Mouse (Mus musculus): ENCODE results near the gene Btbd9. TPM values are rescaled to one million over a fixed set of nuclear protein-coding genes. Genes with fewer than 3 reads are reported as not detected.

Gene Btbd9
- total RNA-seq, 2 experiments from 2014 or later, result 9.7 to 14.8 TPM

DNA sequence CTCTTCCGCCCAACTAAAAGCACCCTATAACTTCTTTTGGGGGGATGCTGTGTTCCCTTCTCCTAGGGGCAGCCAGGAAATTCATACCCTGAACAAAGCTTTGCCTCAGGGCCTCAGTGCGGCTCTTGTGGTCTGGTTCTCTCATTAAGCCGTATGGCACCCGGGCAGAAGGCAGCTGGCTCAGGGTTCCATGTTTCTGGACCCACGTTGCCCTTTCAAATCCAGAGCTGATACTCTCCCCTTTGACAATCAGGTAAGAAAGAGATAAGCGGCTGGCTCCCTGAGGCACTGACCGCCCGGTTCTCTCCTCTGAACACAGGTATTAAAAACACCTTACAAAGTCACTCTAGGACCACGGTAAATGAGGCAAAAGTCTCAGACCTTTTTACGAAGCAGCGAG is 29.9 kb upstream of the Btbd9 start:
- DNase-seq, result no peak
- intact Hi-C loops (cut with DNase I; ENCODE audit: low total_unique reads), result no loop called here

GRCm38 (mm10) chr17:30605001-30605400 is 28.7 kb upstream of the Btbd9 start:
- intact Hi-C loops (cut with DNase I; ENCODE audit: low total_unique reads), result no loop called here
- DNase-seq, result no peak

DNA sequence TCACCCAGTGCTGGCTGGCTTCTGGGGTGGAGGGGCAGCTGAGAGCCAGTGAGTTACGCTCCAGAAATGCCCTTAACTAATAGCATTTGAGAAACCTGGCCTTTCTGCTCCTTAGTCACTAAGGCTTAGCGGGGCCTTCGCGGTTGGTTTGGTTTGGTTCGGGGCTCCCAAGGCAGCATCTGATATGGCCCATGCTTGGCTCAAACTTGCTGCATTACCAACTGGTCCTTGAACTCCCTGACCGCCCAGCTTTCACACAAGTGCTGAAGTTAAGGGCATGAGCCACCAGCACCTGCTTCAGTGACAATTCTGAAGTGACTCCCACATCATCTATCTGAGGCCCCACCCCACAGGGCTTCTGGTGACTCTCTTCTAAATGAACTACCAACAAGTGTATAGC is 28.0 kb upstream of the Btbd9 start:
- DNase-seq, result no peak
- intact Hi-C loops (cut with DNase I; ENCODE audit: low total_unique reads), result no loop called here

DNA sequence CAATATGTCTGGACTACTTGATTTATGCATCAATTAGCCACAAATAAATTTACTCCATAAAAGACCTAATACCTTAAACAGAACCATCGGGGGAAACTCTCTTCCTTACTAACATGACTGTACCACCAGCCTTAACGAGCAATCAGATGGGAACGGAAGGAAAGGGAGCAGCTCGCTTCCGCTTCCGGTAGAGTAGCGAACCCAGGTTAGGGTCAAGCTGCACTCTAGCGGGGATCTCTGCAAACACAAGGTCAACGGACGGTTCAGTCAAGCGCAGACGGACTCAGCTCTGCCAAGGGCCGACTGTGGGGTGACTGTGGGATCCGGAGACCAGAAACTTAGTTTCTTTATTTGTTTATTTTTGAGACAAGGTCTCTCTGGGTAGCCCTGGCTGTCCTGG is 25.9 kb upstream of the Btbd9 start:
- intact Hi-C loops (cut with DNase I; ENCODE audit: low total_unique reads), result no loop called here
- DNase-seq, result no peak

DNA sequence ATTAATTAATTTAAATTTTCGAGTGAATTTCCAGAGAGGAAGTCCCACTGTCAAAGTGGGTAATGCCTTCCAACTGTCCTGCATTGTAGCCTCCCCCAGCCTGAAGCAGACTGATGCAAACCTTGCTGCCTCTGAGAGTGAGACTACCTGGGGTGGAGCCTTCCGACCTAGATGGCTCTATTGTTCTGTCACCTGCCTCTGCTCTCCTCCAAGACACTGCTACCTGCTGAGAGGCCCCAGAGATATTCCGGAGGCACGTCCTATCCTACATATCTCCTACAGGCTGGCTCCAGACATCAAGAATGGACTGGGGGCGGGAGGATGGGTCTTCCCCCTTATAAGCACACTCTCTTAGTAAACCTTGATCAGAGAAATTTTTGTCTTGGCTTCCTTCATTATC is 22.0 kb upstream of the Btbd9 start:
- DNase-seq, result no peak
- intact Hi-C loops (cut with DNase I; ENCODE audit: low total_unique reads), result no loop called here

DNA sequence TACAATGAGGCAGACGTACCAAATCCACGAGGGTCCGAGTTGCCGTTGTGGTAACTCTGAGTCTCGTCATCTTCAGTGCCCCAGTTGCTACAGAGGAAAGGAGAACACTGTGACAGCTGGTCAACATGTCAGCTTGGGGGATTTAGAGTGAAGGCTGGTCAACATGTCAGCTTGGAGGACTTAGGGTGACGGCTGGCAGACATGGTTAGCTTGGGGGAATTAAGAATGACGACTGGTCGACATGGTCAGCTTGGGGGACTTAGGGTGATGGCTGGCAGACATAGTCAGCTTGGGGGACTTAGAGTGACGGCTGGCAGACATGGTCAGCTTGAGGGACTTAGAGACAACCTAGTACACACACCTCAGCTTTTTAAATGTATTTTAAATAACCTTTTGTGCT is 21.5 kb upstream of the Btbd9 start:
- intact Hi-C loops (cut with DNase I; ENCODE audit: low total_unique reads), result no loop called here
- DNase-seq, result no peak

- intact Hi-C loops (cut with DNase I; ENCODE audit: low total_unique reads), result loop anchor here (5.0 kb wide), 1 partner anchor 38 kb away; no protein-coding TSS in a partner anchor
- DNase-seq, result no peak
Measured at GRCm38 (mm10) chr17:30594846-30595245, 18.6 kb upstream of the Btbd9 start.

DNA sequence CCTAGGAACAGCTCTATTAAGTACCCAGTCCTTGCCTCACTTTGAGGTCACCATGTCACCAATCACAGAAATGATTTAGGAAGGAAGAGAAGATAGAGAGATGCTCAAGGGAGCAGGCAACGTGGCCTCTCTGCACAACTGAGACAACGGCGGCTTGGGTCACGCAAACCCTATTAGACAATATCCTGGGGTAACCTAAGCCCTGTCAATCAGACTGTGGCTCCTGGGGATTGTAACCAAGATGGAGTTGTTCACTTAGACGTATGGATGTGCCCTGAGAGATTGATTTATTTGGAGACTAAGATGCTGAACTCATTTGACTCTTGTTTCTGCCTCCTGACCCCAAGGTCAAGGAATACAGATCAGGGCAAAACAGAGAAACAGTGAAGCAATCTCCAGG is 18.1 kb upstream of the Btbd9 start:
- intact Hi-C loops (cut with DNase I; ENCODE audit: low total_unique reads), result loop anchor here (5.0 kb wide), 1 partner anchor 37 kb away; no protein-coding TSS in a partner anchor
- no peak for DNase-seq

- peak; percentile 43 for DNase-seq
- intact Hi-C loops (cut with DNase I; ENCODE audit: low total_unique reads), result loop anchor here (5.0 kb wide), 1 partner anchor 33 kb away; no protein-coding TSS in a partner anchor
Measured at GRCm38 (mm10) chr17:30590417-30591198, 14.3 kb upstream of the Btbd9 start.

DNA sequence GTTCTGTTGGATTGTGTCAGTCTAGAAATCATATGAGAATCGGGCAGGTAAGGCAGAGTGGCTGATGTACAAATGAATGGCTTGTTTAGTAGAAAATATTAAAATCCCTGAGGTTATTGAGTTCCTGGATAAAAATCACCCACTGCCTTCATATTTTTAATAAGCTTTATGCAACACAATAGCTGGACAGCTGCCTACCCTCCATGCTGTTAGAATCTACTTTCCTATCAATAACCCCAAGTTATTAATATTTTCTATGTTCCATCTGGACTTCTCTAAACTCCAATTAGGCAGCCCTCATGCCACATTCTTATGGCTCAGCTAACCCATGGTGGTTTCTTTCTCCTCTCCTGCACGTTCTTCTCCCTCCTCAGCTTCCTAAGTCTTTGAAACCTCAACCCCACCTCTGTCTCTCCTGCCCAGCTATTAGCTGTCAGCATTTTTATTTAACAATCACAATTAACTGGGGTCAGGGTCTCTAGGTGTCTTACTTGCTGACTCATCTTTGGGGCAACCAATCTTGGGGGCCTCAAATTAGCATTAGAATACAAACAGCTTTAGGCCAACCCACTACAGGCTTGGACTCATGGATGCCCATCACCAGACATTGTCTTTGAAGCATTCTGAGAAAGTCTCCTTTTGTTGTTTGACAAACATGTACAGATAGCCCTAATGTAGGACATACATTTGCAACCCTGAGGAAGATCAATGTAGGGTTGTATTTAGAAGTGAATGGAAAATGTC is 7.1 kb upstream of the Btbd9 start:
- intact Hi-C loops (cut with DNase I; ENCODE audit: low total_unique reads), result no loop called here
- DNase-seq, result no peak

DNA sequence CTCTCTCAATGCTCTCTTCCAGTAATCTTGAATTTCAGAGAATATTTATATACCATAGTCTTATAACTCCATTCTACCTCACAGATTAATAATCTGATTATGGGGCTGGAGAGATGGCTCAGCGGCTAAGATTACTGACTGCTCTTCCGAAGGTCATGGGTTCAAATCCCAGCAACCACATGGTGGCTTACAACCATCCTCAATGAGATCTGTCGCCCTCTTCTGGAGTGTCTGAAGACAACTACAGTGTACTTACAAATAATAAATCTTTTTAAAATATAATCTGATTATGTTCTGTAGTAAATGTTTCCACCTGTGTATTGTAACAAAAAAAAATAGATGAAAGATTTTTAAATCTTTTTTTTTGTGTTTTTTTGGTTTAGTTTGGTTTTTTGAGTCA is 6.0 kb upstream of the Btbd9 start:
- intact Hi-C loops (cut with DNase I; ENCODE audit: low total_unique reads), result no loop called here
- DNase-seq, result no peak

GRCm38 (mm10) chr17:30581201-30581600 is 4.9 kb upstream of the Btbd9 start:
- intact Hi-C loops (cut with DNase I; ENCODE audit: low total_unique reads), result no loop called here
- no peak for DNase-seq

DNA sequence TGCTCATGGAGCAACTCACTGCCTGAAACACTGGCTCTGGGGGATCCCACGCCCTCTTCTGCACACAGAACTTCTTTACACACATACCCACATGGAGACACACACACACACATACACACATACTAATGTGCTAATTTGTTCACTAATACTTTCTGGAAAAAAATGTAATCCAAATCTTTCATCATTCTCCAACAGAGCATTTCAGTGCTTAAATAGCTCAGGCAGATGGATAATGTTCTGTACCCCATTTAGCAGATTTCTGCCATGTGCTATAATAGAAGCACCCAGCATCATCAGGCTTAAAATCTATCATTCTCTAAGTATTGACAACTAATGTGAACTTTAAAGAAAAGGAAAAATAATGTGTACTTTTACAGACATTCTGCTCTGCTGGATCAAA is 4.5 kb upstream of the Btbd9 start:
- no peak for DNase-seq
- intact Hi-C loops (cut with DNase I; ENCODE audit: low total_unique reads), result no loop called here

- intact Hi-C loops (cut with DNase I; ENCODE audit: low total_unique reads), result no loop called here
Measured at GRCm38 (mm10) chr17:30576946-30577345, 658 bp upstream of the Btbd9 start.

DNA sequence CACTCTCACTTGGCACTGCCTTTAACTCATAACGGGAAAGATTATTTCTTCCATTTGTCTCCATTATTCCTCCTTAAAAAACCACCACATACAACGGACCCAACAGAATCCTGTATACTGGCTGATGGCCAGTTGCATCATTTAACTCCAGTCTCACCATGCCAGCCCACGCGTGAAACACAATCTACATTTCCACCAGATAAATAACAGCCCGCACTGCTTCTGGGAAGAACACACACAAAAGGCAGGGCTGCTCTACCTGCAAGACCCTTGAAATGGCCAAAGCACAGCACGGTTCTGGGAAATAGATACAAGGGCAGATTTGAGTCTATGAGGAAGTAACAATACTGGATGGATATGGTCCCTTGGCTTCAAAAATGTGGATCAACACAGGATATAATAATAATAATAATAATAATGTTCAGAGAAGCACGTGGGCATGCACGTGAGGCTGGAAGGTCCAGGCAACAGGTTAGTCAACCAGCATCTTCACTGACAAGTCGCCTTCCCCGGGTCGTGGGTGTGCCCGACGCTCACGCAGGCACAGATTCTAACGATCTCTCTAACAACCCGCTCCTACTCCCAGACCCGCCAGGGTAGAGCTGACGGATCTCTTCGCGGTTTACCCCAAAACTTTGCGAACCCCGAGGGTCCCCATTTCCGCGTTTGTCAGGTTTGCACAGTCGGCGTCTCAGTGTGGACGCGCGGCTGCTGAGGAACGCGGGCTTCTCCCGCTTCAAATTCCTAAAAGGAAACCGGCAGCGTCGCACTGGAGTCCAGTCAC is 975 bp downstream of the Btbd9 start:
- intact Hi-C loops (cut with DNase I; ENCODE audit: low total_unique reads), result no loop called here
- DNase-seq, result no peak

More at GRCm38 (mm10) chr17:30576946-30577345, 658 bp upstream of the Btbd9 start:
- no peak for DNase-seq

DNA sequence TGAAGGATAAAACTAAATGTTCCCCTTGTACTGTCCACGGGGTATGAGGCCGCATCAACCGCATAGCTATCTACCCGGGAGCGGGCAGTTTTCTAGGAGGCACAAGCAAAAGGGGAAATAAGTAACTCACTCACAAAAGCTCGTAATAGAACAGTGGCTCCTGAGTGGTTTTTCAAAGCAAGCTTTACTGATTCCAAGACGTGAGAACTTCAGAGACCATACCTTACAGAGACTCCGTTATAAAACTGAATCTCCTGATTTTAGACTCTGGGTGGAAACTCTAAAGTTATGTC is 1.6 kb downstream of the Btbd9 start:
- no peak for DNase-seq
- intact Hi-C loops (cut with DNase I; ENCODE audit: low total_unique reads), result no loop called here

DNA sequence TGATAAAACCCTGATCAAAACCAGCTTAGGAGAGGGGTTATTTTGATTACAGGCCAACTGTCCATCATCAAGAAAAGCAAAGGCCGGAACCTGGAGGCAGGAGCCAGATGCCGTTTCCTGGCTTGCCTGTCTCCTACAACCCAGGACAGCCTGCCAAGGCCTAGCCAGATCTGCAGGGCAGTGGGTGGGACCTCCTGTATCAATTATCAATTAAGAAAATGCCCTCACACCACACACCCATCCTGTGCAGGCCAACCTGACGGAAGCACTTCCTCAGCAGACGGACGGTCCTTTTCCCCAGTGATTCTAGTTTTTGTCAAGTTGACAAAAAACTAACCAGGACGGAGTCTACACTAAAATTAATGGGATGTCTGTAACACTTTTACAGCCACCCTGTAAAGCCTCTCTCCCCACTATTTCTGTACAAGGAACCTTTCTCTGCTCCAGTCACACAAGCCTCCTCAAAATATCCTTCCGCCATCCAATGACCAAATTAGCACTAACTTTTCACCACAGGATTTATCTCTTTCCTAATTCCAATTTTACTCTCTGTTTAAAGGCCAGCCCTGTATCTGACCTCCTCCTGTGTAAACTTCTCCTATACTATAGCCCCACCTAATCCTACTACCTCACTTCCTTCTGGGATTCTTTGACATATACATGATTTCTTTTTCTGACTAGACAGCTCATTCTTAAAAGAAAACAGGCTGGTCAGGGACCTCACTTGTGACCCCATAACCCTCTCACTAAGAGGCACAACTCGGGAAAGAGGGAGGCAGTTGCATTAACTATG is 2.1 kb downstream of the Btbd9 start:
- DNase-seq, result no peak

GRCm38 (mm10) chr17:30570971-30571370 is 5.3 kb downstream of the Btbd9 start:
- no peak for DNase-seq
- intact Hi-C loops (cut with DNase I; ENCODE audit: low total_unique reads), result no loop called here

More for the DNA sequence above, 2.1 kb downstream of the Btbd9 start:
- intact Hi-C loops (cut with DNase I; ENCODE audit: low total_unique reads), result no loop called here

DNA sequence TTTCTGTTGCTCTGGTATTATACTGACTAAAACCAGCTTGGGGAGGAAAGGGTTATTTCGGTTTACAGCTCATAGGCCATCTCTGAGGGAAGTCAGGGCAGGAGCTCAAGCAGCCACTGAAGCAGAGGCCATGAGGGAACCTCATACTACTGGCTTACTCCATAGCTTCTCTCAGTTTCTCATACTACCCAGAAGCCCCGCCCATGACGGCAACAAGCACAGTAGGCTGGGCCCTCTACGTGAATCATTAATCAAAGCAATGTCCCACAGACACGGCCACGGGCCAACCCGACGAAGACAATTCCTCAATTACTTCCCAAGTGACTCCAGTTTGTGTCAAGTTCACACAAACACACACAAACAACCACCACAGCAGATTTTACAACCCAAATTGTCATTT is 6.1 kb downstream of the Btbd9 start:
- DNase-seq, result no peak
- intact Hi-C loops (cut with DNase I; ENCODE audit: low total_unique reads), result no loop called here

GRCm38 (mm10) chr17:30568473-30568872 is 7.8 kb downstream of the Btbd9 start:
- DNase-seq, result no peak
- intact Hi-C loops (cut with DNase I; ENCODE audit: low total_unique reads), result no loop called here
